Mouse (Mus musculus): Measurements from ENCODE around the gene Hist1h1b.
"Not testable (repeated sequence)": the region's sequence is repeated elsewhere in the genome, so short reads cannot be mapped to it uniquely, and the experiment has no call there.

DNA sequence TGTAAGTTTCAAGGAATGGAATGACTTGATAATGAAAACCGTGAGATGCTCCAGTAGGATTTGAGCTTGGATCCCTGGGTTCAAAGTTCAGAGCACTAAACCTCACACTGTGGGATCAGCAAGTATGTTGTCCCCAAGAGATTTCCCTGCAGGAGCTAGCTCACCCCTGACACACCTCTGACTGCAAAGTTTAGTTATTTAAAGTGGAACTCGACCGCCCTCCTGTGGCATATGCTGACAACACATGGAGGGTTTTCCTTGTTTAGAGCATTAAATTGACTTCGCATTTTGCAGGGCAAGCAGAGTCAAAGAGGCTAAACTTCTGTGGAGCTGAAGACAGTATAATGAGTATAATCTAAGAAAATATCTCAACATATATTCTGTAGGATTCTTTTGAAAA is 22.6 kb upstream of the Hist1h1b start:
- TF ChIP-seq MYOD1 (IDR thresholded peaks at IDR 0.05; ENCODE audit: control insufficient read depth in 1 of 3, insufficient read length in 2 of 3, low read depth in 2 of 3); SRF (IDR thresholded peaks at IDR 0.05; ENCODE audit: control insufficient read depth, insufficient read length, low read depth); USF1 (IDR thresholded peaks at IDR 0.05; ENCODE audit: low read depth); MAX (IDR thresholded peaks at IDR 0.05; ENCODE audit: low read depth): not testable (repeated sequence)
